Mouse (Mus musculus) mature B cell (primary cell): ENCODE data around the gene Gm9046.
"Not testable (repeated sequence)": the region's sequence is repeated elsewhere in the genome, so short reads cannot be mapped to it uniquely, and the experiment has no call there.

Experiments
- in situ Hi-C: fragments of 300-500 bp; cut with MboI; formaldehyde crosslinking; loops from 2 replicates; pipeline ENCODE4 v1.14.3; 2019

Gene Gm9046

DNA sequence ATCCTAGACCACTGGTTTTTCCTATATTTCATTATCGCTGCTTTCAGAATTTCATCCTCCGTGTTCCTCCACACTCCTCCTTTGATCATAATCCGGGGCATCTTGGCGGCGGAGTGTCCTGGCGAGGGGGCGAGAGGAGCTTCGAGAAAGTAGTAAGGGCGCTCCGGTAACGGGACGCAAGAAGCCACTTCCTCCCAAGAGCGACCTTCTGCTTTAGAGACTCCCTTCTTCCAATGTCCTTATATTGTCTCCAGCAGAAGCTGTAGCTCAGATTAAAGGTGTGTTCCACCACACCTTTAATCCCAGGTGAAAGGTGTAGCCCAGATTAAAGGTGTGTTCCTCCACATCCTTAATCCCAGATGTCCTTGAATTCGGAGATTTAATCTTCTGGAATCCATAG, at the start of gene Gm9046:
Gene Gm9046, minus strand, starts transcription at position 101 of the 400 bp plus-strand sequence.
- in situ Hi-C loops: not testable (repeated sequence)

DNA sequence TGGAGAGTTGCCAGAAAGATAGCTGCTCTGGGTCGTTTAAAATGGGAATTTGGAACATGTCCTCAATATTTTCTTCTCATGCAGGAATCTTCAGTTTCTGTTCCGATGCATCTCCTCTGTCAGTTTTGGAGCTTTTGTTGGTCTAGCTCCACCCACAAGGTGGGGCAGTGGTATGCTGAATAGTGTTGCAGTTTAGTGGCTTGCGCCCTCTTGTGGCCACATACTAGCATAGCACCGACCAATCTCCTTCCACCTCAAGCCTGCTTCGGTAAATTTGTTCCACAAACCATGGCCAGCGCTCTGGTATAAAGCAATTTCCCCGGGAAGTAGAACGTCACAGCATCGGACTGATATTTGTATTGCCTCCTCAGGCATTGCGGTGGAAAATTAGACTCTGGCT, 27.4 kb upstream of the Gm9046 start:
- in situ Hi-C loops: no loop called here

GRCm38 (mm10) chr10:118369518-118369917, 26.5 kb upstream of the Gm9046 start:
- in situ Hi-C loops: no loop called here

GRCm38 (mm10) chr10:118354005-118354404, 10.9 kb upstream of the Gm9046 start, which contains the start of gene Gm9049:
TSS of gene Gm9049 (minus strand) at chr10:118354105.
- in situ Hi-C loops: not testable (repeated sequence)

- in situ Hi-C loops: not testable (repeated sequence)
Observed at GRCm38 (mm10) chr10:118348579-118348978, 5.5 kb upstream of the Gm9046 start, which contains the start of gene Gm9048. TSS of gene Gm9048 (minus strand) at chr10:118348679.

- in situ Hi-C loops: not testable (repeated sequence)
Observed at GRCm38 (mm10) chr10:118337731-118338130, 5.3 kb downstream of the Gm9046 start, which contains the start of gene Gm9045. TSS of gene Gm9045 (minus strand) at chr10:118337831.

GRCm38 (mm10) chr10:118332308-118332707, 10.7 kb downstream of the Gm9046 start, which contains the start of gene Gm9044:
TSS of gene Gm9044 (minus strand) at chr10:118332408.
- in situ Hi-C loops: not testable (repeated sequence)

DNA sequence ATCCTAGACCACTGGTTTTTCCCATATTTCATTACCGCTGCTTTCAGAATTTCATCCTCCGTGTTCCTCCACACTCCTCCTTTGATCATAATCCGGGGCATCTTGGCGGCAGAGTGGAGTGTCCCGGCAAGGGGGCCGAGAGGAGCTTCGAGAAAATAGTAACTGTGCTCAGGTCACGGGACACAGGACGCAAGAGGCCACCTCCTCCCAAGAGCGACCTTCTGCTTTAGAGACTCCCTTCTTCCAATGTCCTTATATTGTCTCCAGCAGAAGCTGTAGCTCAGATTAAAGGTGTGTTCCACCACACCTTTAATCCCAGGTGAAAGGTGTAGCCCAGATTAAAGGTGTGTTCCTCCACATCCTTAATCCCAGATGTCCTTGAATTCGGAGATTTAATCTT, 16.2 kb downstream of the Gm9046 start, which contains the start of gene Gm9040:
Gene Gm9040, minus strand, starts transcription at position 101 of the 400 bp plus-strand sequence.
- in situ Hi-C loops: not testable (repeated sequence)

GRCm38 (mm10) chr10:118319024-118319423, 24.0 kb downstream of the Gm9046 start:
- in situ Hi-C loops: no loop called here

DNA sequence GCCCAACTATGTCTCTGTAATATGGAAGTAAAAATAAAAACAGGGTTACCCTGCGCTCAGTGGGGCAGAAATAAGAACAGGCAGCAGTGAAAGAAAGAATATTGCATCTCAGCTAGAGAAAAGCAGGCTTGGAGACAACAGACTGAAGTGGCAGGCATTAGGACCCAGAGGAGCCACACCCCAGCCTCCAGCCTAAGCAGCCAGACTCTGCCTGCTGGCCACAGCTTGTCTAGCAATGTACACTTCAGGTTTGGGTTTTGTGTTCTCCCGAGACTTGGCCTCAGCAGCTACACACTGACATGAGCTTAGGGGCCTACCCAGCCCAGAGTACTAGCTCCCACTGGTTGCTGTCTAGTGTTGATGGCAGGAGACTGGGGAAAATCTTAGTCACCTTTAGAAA, 40.9 kb downstream of the Gm9046 start:
- in situ Hi-C loops: not testable (repeated sequence)

DNA sequence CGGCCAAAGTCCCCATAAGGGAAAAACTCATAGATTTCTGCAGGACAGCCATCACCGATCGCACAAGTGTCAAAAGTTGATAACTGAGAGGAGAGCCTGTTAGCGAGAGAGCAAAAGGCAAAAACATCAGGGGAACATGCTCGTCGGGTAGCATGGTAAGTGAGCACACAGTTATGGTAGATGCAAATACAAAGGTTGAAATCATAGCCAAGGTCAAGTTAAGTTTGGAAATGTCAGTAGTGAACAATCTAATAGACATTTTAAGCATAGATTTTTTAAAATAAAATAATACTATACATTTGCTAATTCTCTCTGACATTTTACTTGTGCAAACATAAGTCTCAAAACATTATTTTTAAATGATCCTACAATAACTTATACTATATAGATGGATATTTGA, 48.1 kb downstream of the Gm9046 start, which contains the start of gene Iltifb:
Gene Iltifb, minus strand, starts transcription at position 101 of the 400 bp plus-strand sequence.
- in situ Hi-C loops: no loop called here
